Mouse (Mus musculus): ENCODE measurements around the gene G6pc3.

Gene G6pc3

DNA sequence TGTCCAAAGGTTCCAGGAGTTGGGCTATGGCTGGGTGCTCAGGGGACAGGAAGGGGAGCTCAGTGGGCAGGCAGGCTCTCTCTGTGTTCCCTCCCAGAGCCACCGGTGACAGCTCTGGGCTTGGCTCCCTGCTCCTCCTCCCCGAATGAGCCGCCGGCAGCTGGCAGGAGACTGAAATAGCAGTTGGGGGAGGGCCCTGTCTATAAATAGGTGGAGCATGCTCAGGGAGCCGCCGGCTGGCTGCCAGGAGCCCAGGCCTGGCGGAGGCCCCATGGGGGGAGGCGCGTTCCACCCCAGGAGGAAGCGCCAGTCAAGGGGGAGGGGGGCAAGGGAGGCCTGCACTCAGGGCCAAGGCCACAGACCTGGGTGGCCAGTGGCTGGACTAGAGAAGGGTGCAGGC is 29.4 kb downstream of the G6pc3 start:
- DNase-seq (ENCODE audit: low spot score in 2 of 2) = peak; percentile 93 to 94

DNA sequence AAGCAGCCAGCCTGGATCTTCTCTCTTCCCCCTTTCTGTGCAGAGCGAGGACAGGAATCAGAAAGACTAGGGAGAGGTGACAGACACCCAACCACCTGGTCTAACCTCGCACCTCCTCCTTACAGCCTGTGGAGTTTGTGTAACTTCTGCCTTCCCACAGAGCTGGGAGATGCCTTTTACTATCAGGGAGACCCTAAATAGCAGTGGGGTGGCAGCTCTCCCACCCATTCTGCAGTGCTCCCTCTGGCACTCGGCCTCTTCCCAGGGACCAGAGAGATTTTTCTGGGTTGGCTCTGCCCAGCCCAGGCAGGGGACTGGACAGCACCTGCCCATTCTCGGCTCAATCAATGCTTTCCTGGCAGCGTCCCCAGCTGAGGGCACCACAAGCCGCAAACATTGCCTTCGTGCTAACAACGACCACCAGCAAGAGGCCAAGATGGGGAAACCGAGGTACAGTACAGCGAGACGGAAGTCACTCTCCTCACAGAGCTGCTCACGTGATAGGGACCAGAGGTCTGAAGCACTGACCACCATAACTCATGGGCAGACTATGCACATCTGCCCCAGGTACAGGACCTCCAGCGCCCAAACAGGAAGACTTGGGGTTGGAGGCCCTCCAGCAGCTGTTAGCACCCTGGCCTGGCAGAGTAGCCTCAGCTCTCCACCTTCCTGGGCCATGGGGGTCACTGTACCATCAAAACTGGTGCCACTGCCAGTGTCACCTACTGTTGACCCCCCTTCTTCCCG is 30.0 kb downstream of the G6pc3 start:
- no peak for DNase-seq (ENCODE audit: low spot score in 2 of 2)

DNA sequence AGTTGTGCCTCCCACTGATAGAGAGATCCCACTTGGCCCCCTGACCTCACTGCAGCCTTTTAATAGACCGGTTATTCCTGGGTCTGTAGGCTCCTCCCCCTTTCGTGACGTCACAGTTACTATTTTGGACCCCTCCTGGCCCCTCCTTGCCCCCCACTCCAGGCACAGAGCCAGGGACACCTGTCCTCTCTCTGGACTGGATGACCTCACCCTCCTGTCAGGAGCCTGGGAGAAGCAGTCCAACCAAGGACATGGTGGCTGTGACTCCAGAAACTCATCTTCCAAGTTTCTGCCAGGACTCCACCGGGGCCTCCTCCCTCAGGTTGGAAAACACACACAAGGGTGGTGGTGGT is 30.6 kb downstream of the G6pc3 start:
- DNase-seq (ENCODE audit: low spot score in 2 of 2) = no peak

DNA sequence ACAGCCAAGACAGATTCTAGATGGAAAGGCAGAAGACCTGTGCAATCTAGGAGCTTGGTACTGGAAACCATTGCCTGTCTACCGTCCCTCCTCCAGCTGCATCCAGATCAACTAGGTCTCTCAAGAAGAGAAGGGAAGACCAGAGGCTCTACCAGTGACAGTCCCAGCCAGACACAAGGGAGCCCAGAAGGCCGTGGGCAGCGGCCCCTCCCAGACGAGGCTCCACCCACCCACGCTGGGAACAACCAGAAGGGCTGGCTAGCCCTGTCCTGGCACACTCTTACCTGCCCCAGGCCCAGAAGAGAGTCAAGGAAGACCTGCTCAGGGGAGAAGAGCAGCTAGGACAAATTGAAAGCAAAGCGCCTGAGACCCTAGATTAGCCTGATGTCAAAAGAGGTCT is 31.0 kb downstream of the G6pc3 start:
- no peak for DNase-seq (ENCODE audit: low spot score in 2 of 2)

DNA sequence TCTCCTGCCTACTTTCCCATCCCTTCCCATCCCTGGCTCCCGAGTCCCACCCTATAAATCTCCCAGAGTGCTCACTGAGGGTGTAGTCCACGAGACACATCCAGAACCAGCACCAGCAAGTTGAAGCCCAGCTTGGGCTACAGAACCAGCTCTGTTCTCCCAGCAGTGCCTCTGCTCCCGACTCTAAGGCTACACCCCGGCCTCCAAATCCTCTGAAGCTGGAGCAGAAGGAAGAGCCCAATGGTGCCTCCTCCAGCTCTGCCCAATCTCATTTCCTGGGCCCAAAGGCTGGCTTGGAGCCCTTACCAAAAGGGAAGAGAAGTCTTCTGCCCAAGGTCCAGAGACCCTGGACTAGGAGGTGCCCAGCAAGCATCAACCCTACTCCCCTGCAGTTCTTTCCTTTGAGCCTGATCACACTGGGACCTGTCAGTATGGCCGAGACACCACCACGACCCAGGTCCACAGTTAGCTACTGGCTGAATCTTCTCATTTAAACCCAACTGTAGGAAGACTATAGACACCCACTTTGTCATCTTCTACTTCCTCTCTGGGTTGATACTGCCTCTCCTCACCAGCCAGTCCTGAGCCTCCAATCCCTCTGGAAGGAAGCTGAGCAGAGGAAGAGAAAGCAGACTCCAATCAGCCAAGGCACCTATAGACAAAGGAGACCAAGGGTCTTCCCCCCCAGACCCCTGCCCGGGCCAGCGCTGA is 32.0 kb downstream of the G6pc3 start:
- DNase-seq (ENCODE audit: low spot score in 2 of 2) = no peak

DNA sequence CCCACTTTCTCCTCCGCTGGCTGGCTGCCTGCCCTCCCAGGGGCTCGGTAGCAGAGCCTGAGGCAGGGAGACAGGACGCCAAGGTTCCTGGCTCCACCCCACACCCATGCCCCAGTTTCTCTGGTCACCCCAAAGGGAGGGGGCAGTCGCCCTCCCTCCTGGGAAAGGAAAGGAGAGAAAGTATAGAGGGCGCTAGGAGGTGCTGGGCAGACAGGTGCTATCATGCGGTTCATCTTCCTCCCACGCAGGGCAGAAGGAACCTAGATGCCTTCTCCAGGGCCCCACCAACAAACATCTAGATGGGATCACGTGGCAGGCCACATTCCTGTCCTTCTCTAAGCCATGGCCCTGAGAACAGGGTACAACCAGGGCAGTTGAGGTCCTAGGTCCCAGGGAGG is 32.5 kb downstream of the G6pc3 start:
- no peak for DNase-seq (ENCODE audit: low spot score in 2 of 2)

DNA sequence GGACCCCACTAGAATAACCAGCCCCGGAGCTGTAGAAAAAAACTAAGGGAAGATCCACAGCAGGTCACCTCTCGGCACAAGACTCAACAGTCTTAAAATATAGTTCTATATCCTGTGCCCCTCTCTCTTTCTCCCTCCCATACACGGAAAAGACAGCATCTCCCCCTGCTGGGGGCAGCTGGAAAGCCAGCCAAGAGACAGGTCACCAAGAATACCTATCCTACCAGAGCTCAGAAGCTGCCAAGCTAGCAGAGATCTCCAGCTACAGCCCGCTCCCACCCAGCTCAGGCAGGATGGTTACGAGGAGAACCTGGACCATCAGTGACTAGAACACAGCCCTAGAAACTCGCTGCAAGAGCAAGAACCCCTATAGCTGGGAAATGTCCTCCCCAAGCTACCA is 33.7 kb downstream of the G6pc3 start:
- DNase-seq (ENCODE audit: low spot score in 2 of 2) = no peak

DNA sequence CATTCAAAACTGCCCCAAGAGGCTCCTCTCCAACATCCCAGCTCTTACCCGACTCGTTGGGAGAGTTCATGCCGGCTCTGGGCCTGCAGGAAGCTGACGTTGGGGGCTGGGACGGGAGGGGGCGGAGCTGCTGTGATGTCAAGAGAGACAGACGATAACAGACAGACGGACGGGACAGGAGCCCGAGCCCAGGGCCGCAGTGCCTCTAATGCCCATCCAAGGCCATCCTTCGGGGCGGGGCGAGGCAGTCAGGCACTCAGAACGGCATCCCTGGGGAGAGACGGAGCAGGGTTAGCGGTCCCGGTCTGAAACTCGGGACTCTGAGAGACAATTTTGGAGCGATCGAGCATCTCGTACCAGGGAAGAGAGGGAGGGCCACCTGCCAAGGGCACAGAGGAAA is 35.3 kb downstream of the G6pc3 start:
- no peak for DNase-seq (ENCODE audit: low spot score in 2 of 2)

DNA sequence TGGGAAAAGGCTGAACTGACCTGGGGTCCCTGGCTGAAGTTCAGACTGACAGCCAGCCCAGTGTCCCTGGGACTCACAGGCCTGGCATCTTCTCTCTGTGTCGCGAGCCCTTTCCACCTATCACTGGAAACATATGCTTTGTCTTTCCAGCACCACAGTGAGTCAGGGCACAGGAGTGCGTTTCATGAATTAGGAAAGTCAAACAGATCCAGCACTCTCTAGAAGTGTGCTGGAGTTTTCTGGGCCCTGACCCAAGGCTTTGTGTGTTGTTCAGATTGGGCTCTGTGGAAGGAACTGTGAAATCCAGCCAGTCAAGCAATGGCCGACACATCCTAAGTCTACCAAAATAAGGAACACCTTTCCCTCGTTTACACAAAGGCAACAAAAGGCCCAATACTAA is 35.8 kb downstream of the G6pc3 start:
- DNase-seq (ENCODE audit: low spot score in 2 of 2) = no peak

DNA sequence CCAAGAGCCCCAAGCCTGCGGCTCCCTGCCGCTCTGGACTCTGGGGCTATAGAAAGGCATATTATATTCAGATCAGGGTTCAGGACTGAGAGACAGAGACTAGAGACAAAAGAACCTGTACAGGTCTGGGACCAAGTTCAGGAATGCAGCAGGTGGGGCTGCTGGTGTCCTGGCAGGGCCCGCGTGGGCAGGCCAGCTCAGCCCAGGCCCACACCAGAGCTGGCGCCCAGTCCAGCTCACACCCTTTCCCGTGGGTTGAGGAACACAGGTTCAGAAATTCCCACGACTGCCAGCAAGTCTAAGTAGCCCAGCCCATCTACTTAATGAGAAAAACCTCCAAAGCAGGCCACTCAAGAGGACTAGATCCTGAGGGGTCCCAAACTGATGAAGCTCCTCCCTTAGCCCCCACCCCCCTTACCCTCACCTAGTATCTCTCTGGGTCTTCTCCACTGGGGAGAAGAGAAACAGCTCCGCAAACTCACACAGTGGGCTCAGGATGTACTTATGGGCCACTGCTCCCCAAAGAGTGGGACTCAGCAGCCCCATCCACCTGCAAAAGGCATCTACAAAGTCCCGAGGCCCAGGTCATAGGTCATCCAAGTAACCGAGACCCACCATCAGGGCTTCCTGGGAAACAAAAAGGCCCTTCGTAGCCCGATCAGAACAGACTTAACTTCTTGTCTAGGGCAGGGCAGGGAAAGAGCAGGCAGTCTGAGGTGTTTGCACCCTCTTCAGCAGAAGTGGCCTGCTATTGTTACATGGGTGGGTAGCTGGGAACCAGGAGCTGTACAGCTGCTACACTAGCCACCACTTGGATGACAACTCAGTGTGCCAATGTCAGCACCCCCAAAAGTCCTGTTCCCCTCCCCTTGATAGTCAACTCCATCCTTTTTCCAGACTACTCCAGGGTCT is 36.9 kb downstream of the G6pc3 start:
- no peak for DNase-seq (ENCODE audit: low spot score in 2 of 2)

DNA sequence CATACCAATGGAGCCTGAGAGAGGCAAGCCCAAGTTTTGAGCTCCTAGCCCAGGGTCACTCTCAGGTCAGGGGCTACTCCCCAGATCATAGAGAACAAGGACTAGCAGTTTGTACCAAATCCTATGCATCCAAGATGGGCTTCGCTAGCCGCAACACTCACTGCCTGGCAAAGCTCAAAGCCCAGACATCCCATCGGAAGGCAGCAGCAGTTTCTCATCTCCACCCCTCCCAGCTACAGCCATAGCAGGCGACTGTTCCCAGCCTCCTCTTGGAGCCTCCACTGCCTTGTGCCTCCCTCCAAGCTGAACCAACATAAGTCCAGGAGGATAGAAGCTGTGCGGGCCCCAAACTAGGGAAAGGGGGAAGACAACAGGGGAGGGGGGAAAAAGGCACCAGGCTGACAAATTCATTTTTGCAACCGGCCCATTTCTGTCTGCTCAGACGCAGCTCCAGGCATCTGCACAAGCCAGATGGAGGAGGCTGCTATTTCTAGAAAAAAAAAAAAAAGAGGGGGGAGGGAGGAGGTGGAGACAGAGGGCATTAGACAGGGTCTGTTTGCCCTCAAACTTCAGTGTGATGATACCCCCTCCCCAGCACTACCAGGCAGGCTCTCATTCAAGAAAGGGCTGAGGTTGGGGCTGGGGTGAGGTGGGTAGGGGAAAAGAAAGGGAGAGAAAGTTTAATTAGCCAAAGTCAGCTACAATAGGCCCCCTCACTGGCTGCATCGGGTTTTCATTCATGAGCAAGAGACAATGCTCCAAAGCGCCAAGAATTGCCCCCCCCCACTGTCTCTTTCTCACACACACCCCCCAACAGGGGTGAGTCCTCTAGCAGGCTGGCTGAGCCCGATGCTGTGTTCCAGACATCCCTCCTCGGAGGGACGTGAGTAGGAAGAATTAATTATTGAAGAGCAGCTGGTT is 38.1 kb downstream of the G6pc3 start:
- DNase-seq (ENCODE audit: low spot score in 2 of 2) = no peak

DNA sequence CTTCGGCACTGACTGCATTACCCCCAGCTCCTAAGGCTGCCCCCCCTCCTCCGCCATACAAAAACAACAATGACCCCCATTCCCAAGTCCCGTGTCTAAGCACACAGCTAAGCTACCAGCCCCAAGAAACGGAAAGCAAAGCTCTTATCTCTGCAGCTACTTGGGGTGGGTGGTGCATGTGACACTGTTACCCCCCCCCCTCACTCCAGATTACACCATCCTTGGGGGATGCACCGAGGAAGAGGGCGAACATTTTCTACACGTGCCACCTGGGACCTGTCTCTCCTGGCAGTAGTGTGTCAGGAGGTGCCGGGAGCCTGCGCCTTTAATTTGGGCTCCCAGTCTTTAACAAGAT is 38.7 kb downstream of the G6pc3 start:
- DNase-seq (ENCODE audit: low spot score in 2 of 2) = no peak

DNA sequence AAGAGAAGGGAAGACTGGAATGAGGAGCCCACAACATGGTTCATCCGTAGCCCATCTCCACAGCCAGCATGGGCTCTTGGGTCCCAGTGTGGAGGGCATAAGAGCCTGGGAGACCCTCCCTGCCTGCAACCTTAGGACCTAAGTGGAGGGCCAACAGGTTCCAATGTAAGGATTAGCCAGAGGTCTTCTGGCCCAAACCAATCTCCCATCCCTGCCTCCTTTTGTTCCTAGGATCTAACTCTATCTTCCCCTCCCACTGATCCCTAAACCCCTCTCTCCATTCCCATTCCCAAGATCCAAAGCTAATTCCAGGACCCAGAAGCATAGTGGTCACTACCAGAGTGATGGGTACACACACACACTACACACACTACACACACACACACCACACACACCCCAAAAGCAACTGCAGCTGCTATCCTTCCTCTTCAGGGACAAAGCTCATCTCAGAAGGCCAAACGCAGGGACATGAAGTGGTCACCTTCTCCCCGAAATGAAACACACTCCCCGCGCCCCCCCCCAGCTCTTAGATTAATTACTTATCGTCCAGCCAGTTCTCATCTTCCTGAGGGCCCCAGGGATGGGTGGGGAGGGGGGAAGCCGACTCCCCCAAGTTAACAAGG is 39.3 kb downstream of the G6pc3 start:
- no peak for DNase-seq (ENCODE audit: low spot score in 2 of 2)

DNA sequence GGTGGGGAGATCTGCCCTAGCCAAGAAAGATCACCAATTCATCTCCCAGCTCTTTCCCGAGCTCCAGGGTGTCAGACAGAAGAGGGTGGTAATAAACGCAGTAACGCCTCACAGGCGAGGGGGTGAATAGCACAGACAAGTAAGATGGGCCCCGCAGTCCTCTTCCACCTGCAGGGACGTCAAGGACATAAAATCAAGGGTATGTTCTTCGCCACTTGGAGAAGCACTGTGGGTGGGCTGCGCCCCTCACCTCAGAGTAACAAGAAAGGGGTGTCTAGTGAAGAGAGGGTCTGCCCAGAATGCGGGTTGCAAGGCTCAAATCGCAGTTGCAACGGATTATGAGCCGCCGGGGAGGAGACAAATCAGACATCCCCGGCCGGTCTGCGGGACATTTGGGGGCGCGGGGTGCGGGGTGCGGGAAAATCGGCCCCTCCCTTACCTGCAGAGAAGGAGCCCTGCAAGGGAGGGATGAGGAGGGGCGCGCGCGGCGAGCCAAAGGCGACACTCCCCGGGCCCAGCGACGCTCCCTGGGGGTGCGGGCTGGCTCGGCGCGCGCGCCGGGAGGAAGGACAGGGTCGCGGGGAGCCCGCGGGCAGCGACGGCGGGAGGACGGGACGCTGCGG is 40.0 kb downstream of the G6pc3 start:
- DNase-seq (ENCODE audit: low spot score in 2 of 2) = no peak

DNA sequence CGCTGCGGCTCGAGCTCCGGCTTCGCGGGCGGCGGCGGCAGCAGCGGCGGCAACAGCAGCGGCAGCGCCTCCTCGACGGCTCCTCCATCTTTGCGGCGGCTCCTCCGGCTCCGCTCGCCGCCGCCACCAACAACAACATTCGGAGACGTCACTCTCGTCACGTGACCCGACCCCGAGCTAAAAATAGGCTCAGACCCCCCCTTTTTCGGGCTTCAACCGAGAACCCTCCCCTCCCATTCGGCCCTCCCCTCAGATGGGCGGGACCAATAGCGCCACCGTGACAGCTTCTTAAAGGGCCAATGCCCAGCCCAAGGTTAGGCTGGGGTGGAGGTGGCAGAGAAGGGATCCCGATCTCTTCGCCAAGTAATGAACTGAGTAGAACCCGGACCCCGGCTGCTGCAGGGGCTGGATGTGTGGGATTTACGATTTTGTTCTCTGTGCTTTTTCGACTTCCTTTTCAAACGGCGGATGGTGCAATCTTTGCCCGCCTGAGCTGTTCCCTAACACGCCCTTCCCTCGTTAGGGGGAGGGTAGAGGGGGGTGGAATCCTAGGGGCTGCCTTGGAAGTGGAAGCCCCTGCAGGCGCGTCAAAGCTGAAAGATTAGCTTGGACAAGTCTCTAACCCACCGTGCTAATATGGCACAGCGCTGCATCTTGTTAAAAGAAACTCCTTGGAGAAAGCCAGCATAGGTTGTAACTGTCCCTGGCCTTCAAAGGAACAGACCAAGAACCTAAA is 40.8 kb downstream of the G6pc3 start, which contains the start of gene Hdac5:
Gene Hdac5, minus strand, starts transcription at position 161 of the 736 bp plus-strand sequence.
- peak; percentile 94 to 99 for DNase-seq (ENCODE audit: low spot score in 2 of 2)

DNA sequence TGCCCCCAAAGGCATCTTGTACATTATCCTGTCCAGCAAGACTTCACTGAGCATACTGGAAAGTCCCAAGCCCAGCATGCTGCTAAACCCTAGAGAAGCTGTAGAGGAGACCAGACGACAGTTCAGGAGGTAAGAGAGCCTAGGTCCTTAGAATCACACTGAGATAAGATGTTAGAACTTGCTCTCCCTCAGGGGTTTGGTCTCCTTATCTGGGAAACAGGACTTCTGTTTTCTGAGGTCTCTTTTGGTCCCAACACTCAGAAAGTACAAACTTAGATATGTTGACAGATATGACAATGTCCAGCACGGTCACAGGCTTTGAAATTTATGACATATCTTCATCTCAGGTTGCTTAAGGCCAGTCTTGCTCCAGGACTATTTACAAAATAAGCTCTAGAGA is 46.6 kb downstream of the G6pc3 start:
- no peak for DNase-seq (ENCODE audit: low spot score in 2 of 2)

DNA sequence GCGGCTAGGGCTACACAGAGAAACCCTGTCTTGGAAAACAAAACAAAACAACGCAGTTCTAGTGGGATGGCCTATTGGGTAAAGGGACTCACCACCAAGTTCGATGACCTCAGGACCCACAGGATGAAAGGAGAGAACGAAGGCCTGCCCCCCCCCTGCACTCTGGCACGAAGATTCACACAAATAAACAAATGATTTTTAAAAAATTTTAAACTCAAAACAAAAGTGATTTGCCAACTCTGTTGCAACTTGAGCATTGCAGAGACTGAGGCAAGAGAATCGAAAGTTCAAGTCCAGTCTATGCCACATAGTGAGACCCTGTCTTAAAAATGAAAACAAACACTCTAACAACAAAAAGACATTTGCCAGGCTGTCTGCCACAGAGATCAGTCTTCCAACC is 51.2 kb downstream of the G6pc3 start:
- no peak for DNase-seq (ENCODE audit: low spot score in 2 of 2)

DNA sequence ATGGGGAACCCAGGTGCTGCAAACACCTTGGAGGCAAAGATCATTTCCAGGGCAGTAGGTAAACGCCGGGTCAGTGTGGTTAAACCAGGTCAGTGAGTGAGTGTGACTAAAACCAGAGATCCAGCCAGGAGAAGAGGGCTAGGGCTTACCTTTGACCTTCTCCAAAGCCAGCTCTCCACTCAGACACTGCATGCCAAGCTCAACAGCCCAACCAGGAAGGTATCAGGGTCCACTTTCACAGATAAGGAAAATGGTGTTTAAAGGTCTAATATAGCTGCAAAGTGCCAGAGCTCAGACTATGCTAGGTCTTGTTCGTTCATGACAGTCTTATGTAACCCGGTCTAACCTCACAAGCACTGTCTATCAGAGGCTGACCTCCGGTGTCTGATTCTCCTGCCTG is 51.8 kb downstream of the G6pc3 start:
- no peak for DNase-seq (ENCODE audit: low spot score in 2 of 2)

DNA sequence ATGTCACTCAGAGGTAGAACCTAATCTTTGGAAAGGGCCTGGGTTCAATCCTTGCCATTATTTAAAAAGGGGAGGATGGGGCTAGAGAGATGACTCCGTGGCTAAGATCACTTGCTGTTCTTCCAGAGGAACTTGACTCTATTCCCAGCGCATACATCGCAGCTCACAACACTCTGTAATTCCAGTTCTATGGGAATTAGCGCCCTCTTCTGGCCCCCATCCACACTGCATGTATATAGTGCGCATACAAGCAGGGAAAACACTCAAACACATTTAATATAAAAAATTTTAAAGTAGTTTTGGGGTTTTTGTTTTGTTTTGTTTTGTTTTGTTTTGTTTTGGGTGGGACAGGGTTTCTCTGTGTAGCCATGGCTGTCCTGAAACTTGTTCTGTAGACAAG is 52.5 kb downstream of the G6pc3 start:
- DNase-seq (ENCODE audit: low spot score in 2 of 2) = no peak

All from urinary bladder, postnatal 4 days (tissue).